ENCODE assay signal across 9 mouse cellular contexts in the genomic region with DNA sequence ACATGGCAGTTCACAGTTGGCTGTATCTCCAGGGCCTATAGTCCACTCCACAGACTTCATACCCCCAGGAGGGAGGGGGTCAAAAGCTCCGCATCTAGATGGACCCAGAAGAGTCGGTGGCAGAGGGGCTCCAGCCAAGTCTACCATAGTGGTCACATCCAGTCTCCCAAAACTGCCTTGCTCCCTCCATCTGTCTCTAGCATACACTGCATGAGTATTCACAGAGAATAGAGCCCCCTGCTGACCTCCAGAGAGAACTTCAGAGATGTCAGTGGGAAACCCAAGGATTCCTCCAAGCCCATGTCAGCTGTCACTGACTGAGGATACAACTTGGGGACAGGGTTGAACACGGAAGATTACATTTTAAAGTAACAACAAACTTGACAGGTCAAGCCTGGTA. TPM values are rescaled to one million over a fixed set of nuclear protein-coding genes. Genes with fewer than 3 reads are reported as not detected.
A peak's percentile ranks its signal among the peaks of the same experiment; 100 is the strongest.
DNase-seq lines count a peak whose midpoint lies in the region; ATAC-seq and TF ChIP-seq lines count a peak whose summit lies in the region.
"Had no signal": no experiment of that assay in that cellular context is flagged by ENCODE, and none has a peak within 500 bp of the region (broad histone marks: within the 10 kb centered on the region; RNA-seq: fewer than 3 reads in every experiment).

No protein-coding gene starts in this region.

- no peak overlapping the region for H3K4me3 ChIP-seq in lung, postnatal 0 days (ENCODE audit: low read depth, low read length)
- no peak overlapping the region for H3K4me3 ChIP-seq in bone marrow macrophage, adult 2 months (ENCODE audit: insufficient read depth, low read length)
- no peak overlapping the region for H3K4me3 ChIP-seq in small intestine, adult 2 months (ENCODE audit: low read depth, low read length)

- peak; percentile 71 for TF ChIP-seq CTCF in lung, postnatal 0 days (IDR thresholded peaks at IDR 0.05)
- TF ChIP-seq CTCF in bone marrow macrophage, adult 2 months (IDR thresholded peaks at IDR 0.05; ENCODE audit: low read depth, low read length) = peak; percentile 29; the same call in 1 of the 2 replicates
- TF ChIP-seq CTCF in small intestine, adult 2 months (IDR thresholded peaks at IDR 0.05; ENCODE audit: extremely low read depth, insufficient read length, insufficient replicate concordance, low read depth, low read length) = peak; percentile 37; the same call in 1 of the 2 replicates

- DNase-seq in gastrocnemius, postnatal 25 days = peak; percentile 9
- no peak for DNase-seq in gastrocnemius, postnatal 4 days (ENCODE audit: low spot score in 2 of 2)
- peak; percentile 69 for DNase-seq in lung, postnatal 0 days (ENCODE audit: low spot score)
- no peak for DNase-seq in lung, postnatal 25 days (ENCODE audit: low spot score)
- no peak for DNase-seq in layer of hippocampus, adult 9-10 months (ENCODE audit: low spot score)
- no peak for DNase-seq in layer of hippocampus, postnatal 25 days (ENCODE audit: extremely low spot score in 1 of 2, low spot score in 1 of 2)

- no peaks in the 10 kb centered on the region for H3K9me3 ChIP-seq in lung, postnatal 0 days (ENCODE audit: low read length)

- no peak overlapping the region for H3K27ac ChIP-seq in lung, postnatal 0 days (ENCODE audit: low read length)
- peak overlapping the region; percentile 56 for H3K27ac ChIP-seq in bone marrow macrophage, adult 2 months (ENCODE audit: insufficient read depth, low read depth, low read length)
- H3K27ac ChIP-seq in small intestine, adult 2 months (ENCODE audit: insufficient read depth, low read depth, low read length) = no peak overlapping the region

- peak; percentile 66 for ATAC-seq in lung, postnatal 0 days
- ATAC-seq: hindbrain, embryonic 16.5 days had no signal

- TF ChIP-seq EP300 in lung, postnatal 0 days (IDR thresholded peaks at IDR 0.05) = no peak

- no peaks in the 10 kb centered on the region for H3K27me3 ChIP-seq in lung, postnatal 0 days (replicated peaks; ENCODE audit: insufficient read depth, low read length)
- no peaks in the 10 kb centered on the region for H3K27me3 ChIP-seq in small intestine, adult 2 months (ENCODE audit: control insufficient read depth, insufficient read depth, low read length)

- H3K4me1 ChIP-seq in lung, postnatal 0 days (ENCODE audit: insufficient read depth, low read depth, low read length) = no peaks in the 10 kb centered on the region
- H3K4me1 ChIP-seq in bone marrow macrophage, adult 2 months (ENCODE audit: control insufficient read depth, insufficient read depth, low read length) = peaks cover 26% of the 10 kb centered on the region
- peaks cover 5% of the 10 kb centered on the region; the same call in 1 of the 2 replicates for H3K4me1 ChIP-seq in small intestine, adult 2 months (ENCODE audit: control insufficient read depth, insufficient read depth, insufficient read length, low read length)

- H3K36me3 ChIP-seq in lung, postnatal 0 days (ENCODE audit: insufficient read depth, low read length) = no peaks in the 10 kb centered on the region
- no peaks in the 10 kb centered on the region for H3K36me3 ChIP-seq in small intestine, adult 2 months (ENCODE audit: control insufficient read depth, insufficient read depth, low read length)

- H3K4me2 ChIP-seq in lung, postnatal 0 days (replicated peaks; ENCODE audit: low read depth, low read length) = no peak overlapping the region

- H3K9ac ChIP-seq in lung, postnatal 0 days (replicated peaks; ENCODE audit: low read depth) = no peak overlapping the region

- no peak for TF ChIP-seq POLR2A in bone marrow macrophage, adult 2 months (IDR thresholded peaks at IDR 0.05; ENCODE audit: borderline replicate concordance, low read depth, low read length)
- TF ChIP-seq POLR2A in small intestine, adult 2 months (IDR thresholded peaks at IDR 0.05; ENCODE audit: low read depth, low read length) = no peak

- 56% methylated on average over 3 of the region's 3 CpGs for WGBS in lung, postnatal 0 days
- 70% methylated on average over 3 of the region's 3 CpGs for WGBS in small intestine, adult 2 months

RNA-seq across cellular contexts. Expression of gene Cd2bp2, which starts 10.2 kb away (rescaled TPM):
- 10 to 100 TPM; 26.2 to 28.2 TPM for total RNA-seq in gastrocnemius, postnatal 25 days (2021)
- total RNA-seq in gastrocnemius, postnatal 4 days (2021) = 10 to 100 TPM; 47.4 to 55.9 TPM
- 28.4 and 29.6 TPM in 2 replicates for polyA plus RNA-seq in lung, postnatal 0 days (2015; fragmentation: Nextera tagmentation; extraction: Ambion mirVana)
- polyA plus RNA-seq in bone marrow macrophage, adult 2 months (2012; ENCODE audit: insufficient read depth, insufficient read length, missing spikeins) = 58.0 and 58.5 TPM in 2 replicates
- 7.6 and 13.9 TPM in 2 replicates for polyA plus RNA-seq in small intestine, adult 2 months (2012; rRNA removed)
- total RNA-seq in layer of hippocampus, postnatal 25 days (2021) = 10 to 100 TPM; 92.1 to 95.7 TPM

RNA-seq across cellular contexts. Expression of gene Tbc1d10b, which starts 22.7 kb away (rescaled TPM):
- total RNA-seq in gastrocnemius, postnatal 25 days (2021) = 10 to 100 TPM; 32.8 to 34.1 TPM
- total RNA-seq in gastrocnemius, postnatal 4 days (2021) = 10 to 100 TPM; 48.0 to 51.7 TPM
- 14.4 and 15.0 TPM in 2 replicates for polyA plus RNA-seq in lung, postnatal 0 days (2015; fragmentation: Nextera tagmentation; extraction: Ambion mirVana)
- 67.2 and 71.7 TPM in 2 replicates for polyA plus RNA-seq in bone marrow macrophage, adult 2 months (2012; ENCODE audit: insufficient read depth, insufficient read length, missing spikeins)
- 17.5 and 44.1 TPM in 2 replicates for polyA plus RNA-seq in small intestine, adult 2 months (2012; rRNA removed)
- 10 to 100 TPM; 97.2 to 99.9 TPM for total RNA-seq in layer of hippocampus, postnatal 25 days (2021)

RNA-seq across cellular contexts. Expression of gene Mylpf, which starts 23.1 kb away (rescaled TPM):
- total RNA-seq in gastrocnemius, postnatal 25 days (2021) = over 10,000 TPM; 49,123 to 49,891 TPM
- total RNA-seq in gastrocnemius, postnatal 4 days (2021) = over 10,000 TPM; 28,893 to 32,257 TPM
- 6.4 and 8.0 TPM in 2 replicates for polyA plus RNA-seq in lung, postnatal 0 days (2015; fragmentation: Nextera tagmentation; extraction: Ambion mirVana)
- polyA plus RNA-seq in bone marrow macrophage, adult 2 months (2012; ENCODE audit: insufficient read depth, insufficient read length, missing spikeins) = 3.9 and 6.9 TPM in 2 replicates
- polyA plus RNA-seq in small intestine, adult 2 months (2012; rRNA removed) = 0.74 and 1.3 TPM in 2 replicates
- 1 to 10 TPM in 1 of 2 experiments, under 1 TPM in 1; 0.96 to 2.9 TPM for total RNA-seq in layer of hippocampus, postnatal 25 days (2021)

RNA-seq across cellular contexts. Expression of gene Zfp553, which starts 47.3 kb away (rescaled TPM):
- total RNA-seq in gastrocnemius, postnatal 25 days (2021) = 1 to 10 TPM; 4.0 to 4.2 TPM
- total RNA-seq in gastrocnemius, postnatal 4 days (2021) = 1 to 10 TPM; 9.0 to 9.8 TPM
- 15.5 and 15.7 TPM in 2 replicates for polyA plus RNA-seq in lung, postnatal 0 days (2015; fragmentation: Nextera tagmentation; extraction: Ambion mirVana)
- polyA plus RNA-seq in bone marrow macrophage, adult 2 months (2012; ENCODE audit: insufficient read depth, insufficient read length, missing spikeins) = 6.5 and 6.8 TPM in 2 replicates
- 4.9 and 8.1 TPM in 2 replicates for polyA plus RNA-seq in small intestine, adult 2 months (2012; rRNA removed)
- 10 to 100 TPM; 18.0 to 20.6 TPM for total RNA-seq in layer of hippocampus, postnatal 25 days (2021)

RNA-seq across cellular contexts. Expression of gene Sept1, which starts 47.3 kb away (rescaled TPM):
- total RNA-seq in gastrocnemius, postnatal 25 days (2021) = 1 to 10 TPM; 1.5 to 1.7 TPM
- total RNA-seq in gastrocnemius, postnatal 4 days (2021) = 1 to 10 TPM; 7.4 to 7.6 TPM
- polyA plus RNA-seq in lung, postnatal 0 days (2015; fragmentation: Nextera tagmentation; extraction: Ambion mirVana) = 13.0 TPM in 2 replicates
- 2.9 and 5.8 TPM in 2 replicates for polyA plus RNA-seq in bone marrow macrophage, adult 2 months (2012; ENCODE audit: insufficient read depth, insufficient read length, missing spikeins)
- 14.3 and 34.1 TPM in 2 replicates for polyA plus RNA-seq in small intestine, adult 2 months (2012; rRNA removed)
- total RNA-seq in layer of hippocampus, postnatal 25 days (2021) = 1 to 10 TPM; 4.0 to 4.2 TPM

Comparison
In these comparisons a context has a peak if more than half of its experiments do, and no peak if none do; other contexts are left out.
1. DNase-seq: peak in gastrocnemius, postnatal 25 days (single experiment) and lung, postnatal 0 days (single experiment); none in gastrocnemius, postnatal 4 days (0 of 2), lung, postnatal 25 days (single experiment), layer of hippocampus, adult 9-10 months (single experiment) and layer of hippocampus, postnatal 25 days (0 of 2).
2. RNA of gene Mylpf, which starts 23.1 kb away (total RNA-seq): 49,123 to 49,891 TPM in gastrocnemius, postnatal 25 days and 28,893 to 32,257 TPM in gastrocnemius, postnatal 4 days; 0.96 to 2.9 TPM in layer of hippocampus, postnatal 25 days; every median in the first group is over 1,000 times any median in the second.
3. Peak in every context shown above with its lines, with median percentiles within 50 percentile points of each other: CTCF ChIP-seq.